Mouse (Mus musculus) lung, postnatal 0 days (tissue): ENCODE measurements around the gene Rnft2. TPM values are rescaled to one million over a fixed set of nuclear protein-coding genes. Genes with fewer than 3 reads are reported as not detected.

Experiments
- ATAC-seq: fragments of 200-750 bp; cut with Nextera tagmentation; 2 replicates; pipeline ENCODE4 v1.8.0; 2017; ENCODE audit warnings: moderate library complexity
- DNase-seq: peaks from one replicate; pipeline ENCODE4 v3.0.0-alpha.2; 2016; ENCODE audit warnings: low spot score
- H3K27ac ChIP-seq: fragments of 300-500 bp; sonication (generic); 2 replicates; pipeline ENCODE4 v1.5.1; 2014; ENCODE audit warnings: antibody characterized with exemption, mild to moderate bottlenecking, low read length, mixed read lengths
- H3K27me3 ChIP-seq: fragments of 300-500 bp; sonication (generic); replicated peaks from 2 replicates; pipeline ENCODE4 v1.6.1; 2014; ENCODE audit warnings: low read length, mixed read lengths; ENCODE audit not compliant: insufficient read depth
- H3K36me3 ChIP-seq: fragments of 300-500 bp; sonication (generic); 2 replicates; pipeline ENCODE4 v1.6.1; 2014; ENCODE audit warnings: low read length, mixed read lengths; ENCODE audit not compliant: insufficient read depth
- H3K4me1 ChIP-seq: fragments of 300-500 bp; sonication (generic); 2 replicates; pipeline ENCODE4 v1.6.1; 2014; ENCODE audit warnings: antibody characterized with exemption, low read depth, low read length, mixed read lengths; ENCODE audit not compliant: insufficient read depth
- H3K4me2 ChIP-seq: fragments of 300-500 bp; sonication (generic); replicated peaks from 2 replicates; pipeline ENCODE4 v1.6.1; 2014; ENCODE audit warnings: low read depth, mild to moderate bottlenecking, low read length, moderate library complexity, mixed read lengths
- H3K4me3 ChIP-seq: fragments of 300-500 bp; sonication (generic); 2 replicates; pipeline ENCODE4 v1.5.1; 2014; ENCODE audit warnings: low read depth, low read length
- H3K9ac ChIP-seq: fragments of 300-500 bp; sonication (generic); replicated peaks from 2 replicates; pipeline ENCODE4 v1.6.1; 2014; ENCODE audit warnings: low read depth, mild to moderate bottlenecking
- H3K9me3 ChIP-seq: fragments of 300-500 bp; sonication (generic); 2 replicates; pipeline ENCODE4 v1.6.1; 2016; ENCODE audit warnings: low read length, mixed read lengths
- CTCF ChIP-seq: IDR thresholded peaks from 2 replicates; pipeline ENCODE4 v1.5.1; 2016; ENCODE audit warnings: antibody characterized with exemption, mild to moderate bottlenecking
- EP300 ChIP-seq: IDR thresholded peaks from 2 replicates; pipeline ENCODE4 v1.6.1; 2016; ENCODE audit warnings: antibody characterized with exemption, mild to moderate bottlenecking, control low read depth
- WGBS: fragments of 180-500 bp; shearing (Covaris S2); extraction: QIAGEN DNeasy Blood & Tissue Kit; methylation state at CpG from one replicate; pipeline ENCODE4 v1.1.7; 2014; 5-methylcytosine and 5-hydroxymethylcytosine counted together
- polyA plus RNA-seq: library from polyadenylated mRNA; unstranded; fragments of >200 nt; fragmentation: Nextera tagmentation; extraction: Ambion mirVana; gene quantifications from 2 replicates; pipeline ENCODE4 v1.2.1, GENCODE M21; 2015

Gene Rnft2
- polyA plus RNA-seq, 1 experiment from 2014 or later, result 0.14 TPM

DNA sequence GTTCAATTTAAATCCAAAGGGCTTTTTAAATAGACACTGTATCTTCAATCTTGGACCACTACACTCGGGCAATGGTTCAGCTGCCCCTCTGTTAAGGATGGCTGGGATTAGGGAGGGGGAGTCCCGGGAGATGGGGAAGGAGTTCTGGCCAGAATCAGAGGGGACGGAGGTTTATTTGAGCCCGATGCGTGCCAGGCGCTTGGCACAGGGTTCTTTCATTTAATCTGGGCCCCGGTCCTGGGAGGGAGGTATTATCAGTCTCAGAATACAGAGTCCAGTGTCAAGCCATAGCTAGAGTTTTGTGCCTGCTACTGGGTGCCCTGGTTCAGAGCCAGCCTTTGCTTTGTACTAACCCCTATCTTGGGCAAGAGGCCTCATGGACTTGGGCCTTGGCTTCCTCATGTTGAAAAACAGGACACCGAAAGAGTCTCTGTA is 77.3 kb downstream of the Rnft2 start:
- Histone ChIP-seq H3K4me2 (no peak overlapping the region), H3K4me1 (no peaks in the 10 kb centered on the region), H3K9me3 (no peaks in the 10 kb centered on the region), H3K27ac (no peak overlapping the region), H3K4me3 (no peak overlapping the region), H3K27me3 (peaks cover 41% of the 10 kb centered on the region), H3K36me3 (no peaks in the 10 kb centered on the region), H3K9ac (no peak overlapping the region)
- ATAC-seq (no peak), DNase-seq (no peak)
- WGBS, result 65% methylated on average over 8 of the region's 8 CpGs
- TF ChIP-seq CTCF, result no peak
- no peak for TF ChIP-seq EP300

DNA sequence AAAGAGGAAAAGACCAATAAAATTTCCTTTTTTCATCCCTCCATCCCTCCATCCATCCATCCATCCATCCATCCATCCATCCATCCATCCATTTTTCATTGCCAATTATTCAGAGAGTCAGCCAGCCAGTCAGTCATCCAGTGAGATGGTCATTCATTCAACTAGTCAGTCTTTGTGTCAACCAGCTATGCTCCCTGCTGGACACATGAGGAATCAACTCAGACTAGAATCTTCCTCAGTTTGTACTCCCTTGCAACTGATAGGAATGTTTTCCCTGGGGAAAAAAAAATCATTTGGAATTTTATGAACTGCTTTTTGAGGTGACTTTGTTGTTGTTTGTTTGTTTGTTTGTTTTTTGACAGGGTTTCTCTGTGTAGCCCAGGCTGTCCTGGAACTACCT is 79.5 kb downstream of the Rnft2 start:
- H3K4me1 ChIP-seq, result no peaks in the 10 kb centered on the region
- H3K36me3 ChIP-seq, result no peaks in the 10 kb centered on the region
- no peak for ATAC-seq
- H3K9me3 ChIP-seq, result no peaks in the 10 kb centered on the region
- TF ChIP-seq EP300 (no peak), CTCF (peak; percentile 61)
- no peak overlapping the region for H3K27ac ChIP-seq
- no peak overlapping the region for H3K4me2 ChIP-seq
- H3K9ac ChIP-seq, result no peak overlapping the region
- no peak for DNase-seq
- H3K27me3 ChIP-seq, result peaks cover 28% of the 10 kb centered on the region
- H3K4me3 ChIP-seq, result no peak overlapping the region

DNA sequence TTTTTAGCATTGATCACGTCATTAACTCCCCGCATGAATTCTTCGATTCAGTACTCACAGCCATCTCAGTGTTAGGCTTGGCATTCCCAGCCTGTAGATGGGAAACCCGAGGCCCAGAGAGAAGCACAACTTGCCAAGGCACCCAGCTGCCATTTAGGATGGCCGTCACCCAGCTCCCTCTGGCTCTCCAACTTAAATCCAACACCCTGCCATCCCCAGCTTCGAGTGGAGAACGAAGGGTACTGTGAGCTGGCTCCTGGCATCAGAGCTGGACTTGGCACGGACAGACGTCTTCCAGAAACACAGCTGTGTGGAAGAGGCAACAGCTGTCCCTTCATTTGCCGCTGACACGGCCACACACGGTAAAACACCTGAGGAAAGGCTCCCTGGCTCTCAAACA is 80.3 kb downstream of the Rnft2 start, which contains the start of gene Hrk:
TSS of gene Hrk (plus strand) at position 68 of the 400 bp plus-strand sequence.
- Histone ChIP-seq H3K36me3 (no peaks in the 10 kb centered on the region), H3K4me3 (no peak within 1 kb of the TSS), H3K9ac (no peak within 1 kb of the TSS), H3K4me2 (no peak within 1 kb of the TSS), H3K27me3 (peaks cover 24% of the 10 kb centered on the region), H3K4me1 (no peaks in the 10 kb centered on the region), H3K9me3 (no peaks in the 10 kb centered on the region), H3K27ac (no peak within 1 kb of the TSS)
- no peak for TF ChIP-seq CTCF
- no peak for TF ChIP-seq EP300
- ATAC-seq (no peak), DNase-seq (no peak)
- WGBS, result 62% methylated on average over 12 of the region's 12 CpGs

DNA sequence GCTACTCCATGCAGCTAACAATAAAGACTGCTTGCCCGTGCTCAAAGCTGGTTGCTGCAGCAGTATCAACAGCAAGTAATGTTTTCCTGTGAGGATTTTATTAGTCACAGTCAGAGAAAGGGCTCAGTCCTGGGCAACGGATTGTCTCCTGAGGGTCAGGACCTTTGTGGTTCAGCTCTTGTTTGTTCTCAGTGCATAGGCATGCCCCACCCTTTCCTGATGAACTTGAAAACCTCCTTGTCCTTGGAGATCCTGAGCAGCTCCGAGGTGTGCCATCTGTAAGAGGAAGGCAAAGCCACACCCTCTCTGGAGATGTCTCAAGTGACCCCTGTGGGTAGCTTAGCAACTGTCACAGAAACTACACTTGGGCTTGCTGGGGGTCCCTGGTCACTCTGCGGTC is 84.2 kb downstream of the Rnft2 start:
- Histone ChIP-seq H3K9me3 (no peaks in the 10 kb centered on the region), H3K27ac (no peak overlapping the region), H3K27me3 (peaks cover 4% of the 10 kb centered on the region; the same call in 1 of the 2 replicates), H3K36me3 (no peaks in the 10 kb centered on the region), H3K4me3 (no peak overlapping the region), H3K9ac (no peak overlapping the region), H3K4me2 (no peak overlapping the region), H3K4me1 (no peaks in the 10 kb centered on the region)
- peak; percentile 32 for DNase-seq
- no peak for TF ChIP-seq CTCF
- peak; percentile 49; the same call in 1 of the 2 replicates for TF ChIP-seq EP300
- 20% methylated on average over 4 of the region's 4 CpGs for WGBS
- peak; percentile 66 for ATAC-seq

DNA sequence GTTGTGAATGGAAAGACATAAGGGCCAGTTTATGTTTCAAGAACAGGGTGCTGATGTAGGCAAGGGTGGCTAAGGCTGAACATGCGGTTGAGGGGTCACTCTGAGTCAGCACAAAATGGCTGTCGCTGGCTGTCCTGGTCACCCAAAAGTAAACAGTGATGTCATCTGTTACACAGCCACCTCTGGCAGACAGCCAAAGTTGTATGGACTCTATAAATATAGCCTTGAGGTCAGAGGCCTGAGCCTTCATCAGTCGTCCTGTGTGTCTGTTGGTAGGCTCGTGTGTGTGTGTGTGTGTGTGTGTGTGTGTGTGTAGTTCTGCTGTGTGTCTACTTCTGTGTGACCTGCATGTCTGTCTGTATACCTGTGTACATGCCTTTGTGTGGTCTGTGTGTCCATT is 87.9 kb downstream of the Rnft2 start:
- Histone ChIP-seq H3K4me3 (no peak overlapping the region), H3K9me3 (no peaks in the 10 kb centered on the region), H3K4me2 (no peak overlapping the region), H3K27ac (no peak overlapping the region), H3K4me1 (0 out of 2 replicates have a peak, but pooled peaks cover 5% of the 10 kb centered on the region), H3K27me3 (0 out of 2 replicates have a peak, but pooled peaks cover 4% of the 10 kb centered on the region), H3K36me3 (no peaks in the 10 kb centered on the region), H3K9ac (no peak overlapping the region)
- 6% methylated on average over 4 of the region's 4 CpGs for WGBS
- peak; percentile 69 for DNase-seq
- peak; percentile 14 for ATAC-seq
- no peak for TF ChIP-seq CTCF
- TF ChIP-seq EP300, result no peak

DNA sequence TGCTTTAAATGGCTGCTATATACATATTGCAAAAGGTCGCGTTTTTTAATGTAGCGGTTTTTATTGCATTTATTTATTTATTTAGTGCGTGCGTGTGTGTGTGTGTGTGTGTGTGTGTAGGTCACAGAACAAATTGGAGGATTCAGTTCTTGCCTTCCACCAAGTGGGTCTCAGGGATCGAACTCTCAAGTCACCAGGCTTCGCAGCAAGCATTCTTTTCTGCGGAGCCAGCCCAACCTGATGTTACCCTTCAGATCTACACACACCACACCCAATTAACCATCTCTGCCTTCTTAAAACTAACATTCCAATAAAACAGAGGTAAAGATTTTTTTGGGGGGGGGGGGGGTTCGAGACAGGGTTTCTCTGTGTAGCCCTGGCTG is 89.4 kb downstream of the Rnft2 start:
- Histone ChIP-seq H3K9ac (no peak overlapping the region), H3K4me1 (0 out of 2 replicates have a peak, but pooled peaks cover 5% of the 10 kb centered on the region), H3K4me2 (peak overlapping the region; percentile 76), H3K9me3 (no peaks in the 10 kb centered on the region), H3K27ac (peak overlapping the region; percentile 96), H3K27me3 (no peaks in the 10 kb centered on the region), H3K4me3 (peak overlapping the region; percentile 88), H3K36me3 (no peaks in the 10 kb centered on the region)
- 20% methylated on average over 9 of the region's 9 CpGs for WGBS
- no peak for TF ChIP-seq EP300
- TF ChIP-seq CTCF, result no peak
- DNase-seq (no peak), ATAC-seq (no peak)
